Mouse (Mus musculus) limb, embryonic 14.5 days (tissue): Measurements from ENCODE around the gene Ppat. TPM values are rescaled to one million over a fixed set of nuclear protein-coding genes. Genes with fewer than 3 reads are reported as not detected.
A peak's percentile ranks its signal among the peaks of the same experiment; 100 is the strongest.

Experiments
- ATAC-seq: fragments of 200-750 bp; cut with Nextera tagmentation; 2 replicates; pipeline ENCODE4 v1.8.0; 2017; ENCODE audit warnings: low read depth, moderate number of reproducible peaks, moderate TSS enrichment; ENCODE audit not compliant: low FRiP score
- DNase-seq: peaks from one replicate; pipeline ENCODE4 v3.0.0-alpha.2; 2015; ENCODE audit warnings: low spot score
- H3K27ac ChIP-seq: fragments of 300-500 bp; sonication (generic); replicated peaks from 2 replicates; pipeline ENCODE4 v1.5.1; 2014; ENCODE audit warnings: low read depth, mild to moderate bottlenecking, low read length, moderate library complexity, mixed read lengths
- H3K27me3 ChIP-seq: fragments of 300-500 bp; sonication (generic); 2 replicates; pipeline ENCODE4 v1.6.1; 2014; ENCODE audit warnings: low read length, mixed read lengths; ENCODE audit not compliant: control insufficient read depth, insufficient read depth
- H3K36me3 ChIP-seq: fragments of 300-500 bp; sonication (generic); 2 replicates; pipeline ENCODE4 v1.6.1; 2014; ENCODE audit warnings: mild to moderate bottlenecking, low read length, moderate library complexity, mixed read lengths; ENCODE audit not compliant: control insufficient read depth, insufficient read depth
- H3K4me1 ChIP-seq: fragments of 300-500 bp; sonication (generic); 2 replicates; pipeline ENCODE4 v1.6.1; 2014; ENCODE audit warnings: antibody characterized with exemption, low read length, mixed read lengths; ENCODE audit not compliant: control insufficient read depth, insufficient read depth
- H3K4me2 ChIP-seq: fragments of 300-500 bp; sonication (generic); replicated peaks from 2 replicates; pipeline ENCODE4 v1.6.1; 2014; ENCODE audit warnings: low read depth, mild to moderate bottlenecking, low read length, moderate library complexity; ENCODE audit not compliant: severe bottlenecking
- H3K4me3 ChIP-seq: fragments of 300-500 bp; sonication (generic); replicated peaks from 2 replicates; pipeline ENCODE4 v1.5.1; 2014; ENCODE audit warnings: low read length
- H3K9ac ChIP-seq: fragments of 300-500 bp; sonication (generic); 2 replicates; pipeline ENCODE4 v1.6.1; 2014; ENCODE audit warnings: mild to moderate bottlenecking, low read depth, low read length, moderate library complexity; ENCODE audit not compliant: severe bottlenecking
- H3K9me3 ChIP-seq: fragments of 300-500 bp; sonication (generic); 2 replicates; pipeline ENCODE4 v1.6.1; 2016; ENCODE audit warnings: low read length; ENCODE audit not compliant: control insufficient read depth
- POLR2A ChIP-seq: fragments of 200-500 bp; IDR thresholded peaks from 2 replicates; pipeline ENCODE4 v1.8.0; 2012; ENCODE audit warnings: inconsistent platforms, mild to moderate bottlenecking, moderate library complexity, borderline replicate concordance; ENCODE audit not compliant: insufficient read depth, insufficient read length; ENCODE audit errors: extremely low read depth
- WGBS: fragments of 180-500 bp; shearing (Covaris S2); extraction: QIAGEN DNeasy Blood & Tissue Kit; methylation state at CpG from one replicate; pipeline ENCODE4 v1.1.7; 2014; 5-methylcytosine and 5-hydroxymethylcytosine counted together
- polyA plus RNA-seq, 2 experiments: library from polyadenylated mRNA; depleted of rRNA in 1 of 2; stranded (reverse) in 1 of 2; unstranded in 1 of 2; fragments of >200 nt; fragmentation: Nextera tagmentation in 1 of 2; extraction: Ambion mirVana in 1 of 2; gene quantifications; 2 replicates each; pipeline versions ENCODE4 v1.2.1 to v1.2.3; 2012 to 2014

The Ppat gene
- polyA plus RNA-seq, 2 experiments, result 14.1 to 24.0 TPM

- Histone ChIP-seq H3K4me3 (no peak overlapping the region), H3K9ac (no peak overlapping the region), H3K4me1 (no peaks in the 10 kb centered on the region), H3K27ac (no peak overlapping the region), H3K4me2 (no peak overlapping the region), H3K36me3 (no peaks in the 10 kb centered on the region), H3K9me3 (no peaks in the 10 kb centered on the region), H3K27me3 (no peaks in the 10 kb centered on the region)
- no peak for TF ChIP-seq POLR2A
- ATAC-seq (no peak), DNase-seq (no peak)
- WGBS, result 95% methylated on average over 8 of the region's 8 CpGs
Observed at GRCm38 (mm10) chr5:76939717-76940116, 11.7 kb downstream of the Ppat start.

GRCm38 (mm10) chr5:76929180-76929877 is 22.0 kb downstream of the Ppat start:
- DNase-seq (no peak), ATAC-seq (no peak)
- 70% methylated on average over 7 of the region's 7 CpGs for WGBS
- Histone ChIP-seq H3K36me3 (peaks cover 18% of the 10 kb centered on the region), H3K4me1 (no peaks in the 10 kb centered on the region), H3K9ac (no peak overlapping the region), H3K9me3 (no peaks in the 10 kb centered on the region), H3K4me2 (no peak overlapping the region), H3K27ac (no peak overlapping the region), H3K4me3 (no peak overlapping the region), H3K27me3 (no peaks in the 10 kb centered on the region)
- TF ChIP-seq POLR2A, result no peak

- Histone ChIP-seq H3K27me3 (no peaks in the 10 kb centered on the region), H3K36me3 (peaks cover 18% of the 10 kb centered on the region), H3K27ac (peak overlapping the region; percentile 69), H3K4me2 (peak overlapping the region; percentile 29), H3K4me1 (no peaks in the 10 kb centered on the region), H3K9me3 (no peaks in the 10 kb centered on the region), H3K9ac (no peak overlapping the region), H3K4me3 (no peak overlapping the region)
- DNase-seq (peak; percentile 74), ATAC-seq (peak; percentile 73)
- 70% methylated on average over 16 of the region's 16 CpGs for WGBS
- no peak for TF ChIP-seq POLR2A
Observed at GRCm38 (mm10) chr5:76928124-76928832, 23.1 kb downstream of the Ppat start.

GRCm38 (mm10) chr5:76924296-76924695 is 27.1 kb downstream of the Ppat start:
- peaks cover 40% of the 10 kb centered on the region for H3K36me3 ChIP-seq
- H3K4me2 ChIP-seq, result no peak overlapping the region
- WGBS, result 92% methylated on average over 1 of the region's 1 CpGs
- no peak overlapping the region for H3K4me3 ChIP-seq
- no peak overlapping the region for H3K27ac ChIP-seq
- no peak for TF ChIP-seq POLR2A
- no peak overlapping the region for H3K9ac ChIP-seq
- ATAC-seq (no peak), DNase-seq (no peak)
- H3K9me3 ChIP-seq, result no peaks in the 10 kb centered on the region
- no peaks in the 10 kb centered on the region for H3K4me1 ChIP-seq
- no peaks in the 10 kb centered on the region for H3K27me3 ChIP-seq

- Histone ChIP-seq H3K4me3 (no peak overlapping the region), H3K27ac (no peak overlapping the region), H3K4me1 (no peaks in the 10 kb centered on the region), H3K9ac (no peak overlapping the region), H3K9me3 (no peaks in the 10 kb centered on the region), H3K27me3 (no peaks in the 10 kb centered on the region), H3K36me3 (peaks cover 44% of the 10 kb centered on the region), H3K4me2 (no peak overlapping the region)
- 85% methylated on average over 13 of the region's 13 CpGs for WGBS
- DNase-seq (peak; percentile 55), ATAC-seq (no peak)
- TF ChIP-seq POLR2A, result no peak
Observed at GRCm38 (mm10) chr5:76923428-76923827, 27.9 kb downstream of the Ppat start.
